Mouse (Mus musculus) embryonic fibroblast, embryonic 13.5 days (primary cell): ENCODE measurements around the gene D1Ertd622e.

Experiments used
- CTCF ChIP-seq: IDR thresholded peaks from 2 replicates; pipeline ENCODE4 v1.5.1; 2011; ENCODE audit warnings: mild to moderate bottlenecking, control low read depth, low read length, moderate library complexity, borderline replicate concordance; ENCODE audit not compliant: insufficient read depth
- POLR2A ChIP-seq: IDR thresholded peaks from 2 replicates; pipeline ENCODE4 v1.6.1; 2011; ENCODE audit warnings: low read depth, mild to moderate bottlenecking, control low read depth, low read length, moderate library complexity

DNA sequence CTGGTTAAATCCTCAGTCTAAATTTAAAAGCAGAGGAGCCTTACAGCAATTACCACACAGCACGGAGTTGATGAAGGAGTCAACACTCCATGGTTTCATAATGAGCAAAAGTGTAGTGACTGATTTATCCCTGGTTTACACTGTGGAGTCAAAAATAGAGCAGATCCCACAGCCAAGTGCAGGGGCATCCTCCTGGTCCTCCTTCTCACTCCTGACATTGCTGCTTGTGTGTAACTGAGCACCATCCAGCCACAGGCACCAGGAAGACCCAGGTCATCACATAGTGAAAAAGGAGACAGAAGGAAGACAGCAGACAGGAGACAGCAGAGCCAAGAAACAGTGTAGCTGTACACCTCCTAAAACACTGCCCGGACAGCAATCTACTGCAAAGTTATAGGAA, 4.1 kb downstream of the D1Ertd622e start:
- TF ChIP-seq CTCF (no peak), POLR2A (no peak)
